Mouse (Mus musculus): ENCODE results near the gene Wasl.

Wasl gene

GRCm38 (mm10) chr6:24664867-24665458 is at the start of gene Wasl:
Gene Wasl (minus strand): TSS chr6:24665009.
- peak; percentile 98 for DNase-seq (ENCODE audit: low spot score)

GRCm38 (mm10) chr6:24707499-24707898 is 42.7 kb upstream of the Wasl start:
- DNase-seq (ENCODE audit: low spot score) = no peak

- no peak for DNase-seq (ENCODE audit: low spot score)
Measured at GRCm38 (mm10) chr6:24707090-24707489, 42.3 kb upstream of the Wasl start.

- no peak for DNase-seq (ENCODE audit: low spot score)
Measured at GRCm38 (mm10) chr6:24697216-24697615, 32.4 kb upstream of the Wasl start.

GRCm38 (mm10) chr6:24696117-24696516 is 31.3 kb upstream of the Wasl start:
- no peak for DNase-seq (ENCODE audit: low spot score)

- DNase-seq (ENCODE audit: low spot score) = no peak
Measured at GRCm38 (mm10) chr6:24694455-24695410, 29.9 kb upstream of the Wasl start.

GRCm38 (mm10) chr6:24687871-24688270 is 23.1 kb upstream of the Wasl start:
- DNase-seq (ENCODE audit: low spot score) = no peak

GRCm38 (mm10) chr6:24683113-24683512 is 18.3 kb upstream of the Wasl start:
- no peak for DNase-seq (ENCODE audit: low spot score)

- DNase-seq (ENCODE audit: low spot score) = no peak
Measured at GRCm38 (mm10) chr6:24667829-24668228, 3.0 kb upstream of the Wasl start.

GRCm38 (mm10) chr6:24666248-24666647 is 1.4 kb upstream of the Wasl start:
- DNase-seq (ENCODE audit: low spot score) = no peak

GRCm38 (mm10) chr6:24664133-24664866 is 509 bp downstream of the Wasl start:
- DNase-seq (ENCODE audit: low spot score) = peak; percentile 39

GRCm38 (mm10) chr6:24663196-24664132 is 1.3 kb downstream of the Wasl start:
- DNase-seq (ENCODE audit: low spot score) = peak; percentile 6

- no peak for DNase-seq (ENCODE audit: low spot score)
Measured at GRCm38 (mm10) chr6:24662483-24662882, 2.3 kb downstream of the Wasl start.

GRCm38 (mm10) chr6:24661879-24662278 is 2.9 kb downstream of the Wasl start:
- DNase-seq (ENCODE audit: low spot score) = no peak

GRCm38 (mm10) chr6:24657647-24658387 is 7.0 kb downstream of the Wasl start:
- no peak for DNase-seq (ENCODE audit: low spot score)

GRCm38 (mm10) chr6:24656094-24656493 is 8.7 kb downstream of the Wasl start:
- no peak for DNase-seq (ENCODE audit: low spot score)

- DNase-seq (ENCODE audit: low spot score) = peak; percentile 17
Measured at GRCm38 (mm10) chr6:24651538-24651937, 13.3 kb downstream of the Wasl start.

GRCm38 (mm10) chr6:24650719-24651118 is 14.1 kb downstream of the Wasl start:
- no peak for DNase-seq (ENCODE audit: low spot score)

- DNase-seq (ENCODE audit: low spot score) = no peak
Measured at GRCm38 (mm10) chr6:24648403-24648802, 16.4 kb downstream of the Wasl start.

GRCm38 (mm10) chr6:24647103-24647691 is 17.6 kb downstream of the Wasl start:
- no peak for DNase-seq (ENCODE audit: low spot score)
